Mouse (Mus musculus): ENCODE measurements around the gene Pbx1.

GRCm38 (mm10) chr1:168234355-168234754 lies 197.7 kb downstream of the Pbx1 start:
- TF ChIP-seq POLR2A (IDR thresholded peaks at IDR 0.05; ENCODE audit: borderline replicate concordance, extremely low read depth, insufficient read depth, insufficient read length, poor library complexity, severe bottlenecking) (no peak), CTCF (IDR thresholded peaks at IDR 0.05; ENCODE audit: borderline replicate concordance, extremely low read depth, insufficient read depth, insufficient read length) (no peak)

All from brain, embryonic 14.5 days (tissue).